Mouse (Mus musculus): ENCODE measurements at regions not wholly inside any gene's neighbourhood (a gene's known extent, or its start where the extent isn't known, plus 50 kb on each side); places are given as distances from the start of the nearest gene placed in this dataset.

GRCm38 (mm10) chr1:63938416-63938815 is 169.3 kb upstream of the 4933402D24Rik start:
- no peak for TF ChIP-seq CTCF (IDR thresholded peaks at IDR 0.05; ENCODE audit: extremely low read depth, insufficient read depth, low read length)
- TF ChIP-seq POLR2A (IDR thresholded peaks at IDR 0.05; ENCODE audit: extremely low read depth, insufficient read depth, low read length), result no peak
